Mouse (Mus musculus) intestine, embryonic 15.5 days (tissue): ENCODE results near the gene Asf1a. TPM values are rescaled to one million over a fixed set of nuclear protein-coding genes. Genes with fewer than 3 reads are reported as not detected.
"Not testable (repeated sequence)": the region's sequence is repeated elsewhere in the genome, so short reads cannot be mapped to it uniquely, and the experiment has no call there.

ENCODE experiments used
- ATAC-seq: fragments of 200-750 bp; cut with Nextera tagmentation; 2 replicates; pipeline ENCODE4 v1.8.0; 2017; ENCODE audit warnings: moderate TSS enrichment, moderate library complexity
- H3K27ac ChIP-seq: fragments of 300-500 bp; sonication (generic); 2 replicates; pipeline ENCODE4 v1.5.1; 2015; ENCODE audit warnings: mild to moderate bottlenecking, inconsistent platforms
- H3K27me3 ChIP-seq: fragments of 300-500 bp; sonication (generic); replicated peaks from 2 replicates; pipeline ENCODE4 v1.6.1; 2015; ENCODE audit warnings: inconsistent platforms
- H3K36me3 ChIP-seq: fragments of 300-500 bp; sonication (generic); 2 replicates; pipeline ENCODE4 v1.6.1; 2015; ENCODE audit warnings: inconsistent platforms
- H3K4me1 ChIP-seq: fragments of 300-500 bp; sonication (generic); replicated peaks from 2 replicates; pipeline ENCODE4 v1.6.1; 2015; ENCODE audit warnings: inconsistent platforms
- H3K4me2 ChIP-seq: fragments of 300-500 bp; sonication (generic); replicated peaks from 2 replicates; pipeline ENCODE4 v1.6.1; 2015; ENCODE audit warnings: mild to moderate bottlenecking, inconsistent platforms
- H3K4me3 ChIP-seq: fragments of 300-500 bp; sonication (generic); replicated peaks from 2 replicates; pipeline ENCODE4 v1.5.1; 2015; ENCODE audit warnings: inconsistent platforms
- H3K9ac ChIP-seq: fragments of 300-500 bp; sonication (generic); 2 replicates; pipeline ENCODE4 v1.6.1; 2015; ENCODE audit warnings: inconsistent platforms
- H3K9me3 ChIP-seq: fragments of 300-500 bp; sonication (generic); 2 replicates; pipeline ENCODE4 v1.6.1; 2016; ENCODE audit warnings: inconsistent platforms
- WGBS: fragments of 180-500 bp; shearing (Covaris S2); methylation state at CpG from one replicate; pipeline ENCODE4 v1.1.7; 2015; 5-methylcytosine and 5-hydroxymethylcytosine counted together
- polyA plus RNA-seq: library from polyadenylated mRNA; unstranded; fragments of >200 nt; fragmentation: Nextera tagmentation; extraction: Ambion mirVana; gene quantifications from 2 replicates; pipeline ENCODE4 v1.2.1, GENCODE M21; 2015

The Asf1a gene
- polyA plus RNA-seq, 1 experiment from 2014 or later = 97.2 TPM

DNA sequence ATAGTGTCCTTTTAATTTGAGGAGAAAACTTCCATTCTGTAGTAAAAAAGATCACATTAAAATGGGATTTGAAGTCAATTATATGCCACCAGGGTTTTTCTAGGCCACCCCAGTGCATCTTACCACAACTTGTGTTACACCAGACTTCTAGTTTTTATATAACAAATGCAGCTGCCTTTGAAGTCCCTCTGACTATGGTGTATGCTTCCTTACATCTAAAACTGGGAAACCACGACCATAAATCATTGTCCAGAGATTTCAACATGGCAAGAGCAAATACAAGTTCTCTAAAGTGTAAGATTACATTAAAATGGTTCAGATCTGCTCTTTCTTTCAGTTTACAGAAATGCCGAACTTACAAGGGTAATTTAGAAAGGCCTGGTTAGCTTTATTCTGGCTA lies 11.7 kb downstream of the Asf1a start:
- Histone ChIP-seq H3K36me3 (peaks cover 17% of the 10 kb centered on the region), H3K9ac (no peak overlapping the region), H3K4me1 (no peaks in the 10 kb centered on the region), H3K27ac (no peak overlapping the region), H3K9me3 (no peaks in the 10 kb centered on the region), H3K4me3 (no peak overlapping the region), H3K4me2 (no peak overlapping the region), H3K27me3 (no peaks in the 10 kb centered on the region)
- 49% methylated on average over 2 of the region's 2 CpGs for WGBS
- no peak for ATAC-seq

DNA sequence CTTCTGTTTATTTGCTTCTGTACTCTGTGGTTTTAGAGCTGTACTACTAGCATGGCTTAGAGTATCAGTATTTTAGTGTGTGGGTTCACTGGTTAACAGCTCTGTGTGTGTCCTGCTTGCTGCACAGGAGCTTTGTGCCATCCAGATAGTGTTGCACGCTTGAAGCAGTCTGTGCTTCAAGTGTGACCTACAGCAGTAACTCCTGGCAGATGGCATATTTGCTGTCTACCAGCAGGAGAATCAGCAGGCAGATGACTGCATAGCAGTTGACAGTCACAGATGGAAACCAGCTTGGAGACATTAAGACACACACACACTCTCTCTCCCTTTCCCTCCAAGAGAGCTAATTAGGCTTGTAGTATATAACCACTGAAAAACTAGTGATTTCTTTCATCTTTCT lies 15.6 kb downstream of the Asf1a start:
- Histone ChIP-seq H3K9me3 (no peaks in the 10 kb centered on the region), H3K4me3 (no peak overlapping the region), H3K9ac (no peak overlapping the region), H3K4me2 (no peak overlapping the region), H3K36me3 (peaks cover 18% of the 10 kb centered on the region; the same call in 1 of the 2 replicates), H3K27ac (no peak overlapping the region), H3K27me3 (no peaks in the 10 kb centered on the region), H3K4me1 (no peaks in the 10 kb centered on the region)
- 83% methylated on average over 1 of the region's 1 CpGs for WGBS
- ATAC-seq = no peak

- Histone ChIP-seq H3K27ac (no peak overlapping the region), H3K4me3 (no peak overlapping the region), H3K27me3 (no peaks in the 10 kb centered on the region), H3K9me3 (no peaks in the 10 kb centered on the region), H3K36me3 (peaks cover 13% of the 10 kb centered on the region; the same call in 1 of the 2 replicates), H3K4me1 (no peaks in the 10 kb centered on the region), H3K4me2 (no peak overlapping the region), H3K9ac (no peak overlapping the region)
- 70% methylated on average over 1 of the region's 1 CpGs for WGBS
- no peak for ATAC-seq
Observed at GRCm38 (mm10) chr10:53613955-53614354, 17.4 kb downstream of the Asf1a start.

GRCm38 (mm10) chr10:53615850-53616616 lies 19.5 kb downstream of the Asf1a start:
- Histone ChIP-seq H3K4me3 (no peak overlapping the region), H3K4me2 (no peak overlapping the region), H3K36me3 (peaks cover 13% of the 10 kb centered on the region; the same call in 1 of the 2 replicates), H3K9ac (no peak overlapping the region), H3K4me1 (no peaks in the 10 kb centered on the region), H3K27me3 (no peaks in the 10 kb centered on the region), H3K27ac (no peak overlapping the region), H3K9me3 (no peaks in the 10 kb centered on the region)
- ATAC-seq = no peak
- 79% methylated on average over 8 of the region's 8 CpGs for WGBS

DNA sequence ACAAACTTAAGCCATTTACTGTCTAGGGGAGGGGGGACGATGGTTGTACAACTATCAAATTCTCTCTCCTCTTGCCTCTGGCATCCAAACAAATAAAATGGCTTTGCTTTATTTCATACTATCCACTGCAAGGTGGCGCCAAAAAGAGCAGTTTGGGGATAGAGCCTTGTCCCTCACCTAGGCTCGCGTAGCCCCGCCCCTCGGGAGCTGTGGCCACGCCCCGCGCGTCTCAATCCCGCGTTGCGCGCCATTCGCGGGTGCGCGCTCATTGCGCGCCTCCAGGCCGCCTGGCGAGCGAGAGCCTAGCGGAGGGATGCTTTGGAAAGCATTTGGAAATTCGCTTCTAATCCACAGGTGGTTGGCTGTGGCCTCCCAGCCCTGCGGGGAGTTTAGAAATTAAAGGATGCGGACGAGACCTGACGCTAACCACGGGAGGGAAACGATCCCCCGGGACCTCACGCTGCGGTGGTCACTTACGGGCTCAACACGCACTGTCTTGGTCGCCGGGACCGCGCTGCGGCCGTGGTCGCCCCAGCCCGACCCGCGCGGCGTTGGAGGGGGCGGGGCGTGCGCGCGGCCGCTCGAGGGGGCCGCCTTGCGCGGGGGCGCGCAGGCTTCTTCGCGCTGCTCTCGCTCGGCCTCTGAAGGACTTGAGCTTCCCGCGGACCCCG lies 32.8 kb downstream of the Asf1a start:
- H3K4me3 ChIP-seq = peak overlapping the region; percentile 78
- peak overlapping the region; percentile 54 for H3K4me2 ChIP-seq
- H3K36me3 ChIP-seq = no peaks in the 10 kb centered on the region
- H3K9ac ChIP-seq = peak overlapping the region; percentile 76
- H3K27me3 ChIP-seq = no peaks in the 10 kb centered on the region
- peak overlapping the region; percentile 95 for H3K27ac ChIP-seq
- ATAC-seq = peak; percentile 89
- no peaks in the 10 kb centered on the region for H3K9me3 ChIP-seq
- WGBS = under 1% methylated on average over 67 of the region's 67 CpGs
- H3K4me1 ChIP-seq = no peaks in the 10 kb centered on the region; the same call in 1 of the 2 replicates

DNA sequence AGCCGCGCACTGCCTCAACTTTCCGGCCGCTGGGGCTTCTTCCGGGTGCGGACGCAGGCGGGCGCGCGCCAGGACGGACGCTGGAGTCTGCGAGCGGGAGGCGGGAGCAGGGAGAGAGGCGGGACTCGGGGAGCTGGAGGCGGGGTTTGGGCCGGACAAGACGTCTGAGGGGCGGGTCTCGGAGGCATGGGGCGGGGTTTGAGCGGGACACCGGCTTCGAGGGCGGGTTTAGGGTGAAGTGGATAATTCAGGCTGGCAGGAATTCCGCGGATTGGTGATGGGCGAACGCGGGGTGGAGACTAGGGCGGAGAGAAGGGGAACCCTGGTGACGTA lies 33.3 kb downstream of the Asf1a start:
- Histone ChIP-seq H3K36me3 (no peaks in the 10 kb centered on the region), H3K27me3 (no peaks in the 10 kb centered on the region), H3K4me1 (no peaks in the 10 kb centered on the region; the same call in 1 of the 2 replicates), H3K27ac (peak overlapping the region; percentile 95), H3K4me2 (peak overlapping the region; percentile 54), H3K4me3 (peak overlapping the region; percentile 78), H3K9me3 (no peaks in the 10 kb centered on the region), H3K9ac (peak overlapping the region; percentile 76)
- under 1% methylated on average over 35 of the region's 35 CpGs for WGBS
- ATAC-seq = peak; percentile 96

DNA sequence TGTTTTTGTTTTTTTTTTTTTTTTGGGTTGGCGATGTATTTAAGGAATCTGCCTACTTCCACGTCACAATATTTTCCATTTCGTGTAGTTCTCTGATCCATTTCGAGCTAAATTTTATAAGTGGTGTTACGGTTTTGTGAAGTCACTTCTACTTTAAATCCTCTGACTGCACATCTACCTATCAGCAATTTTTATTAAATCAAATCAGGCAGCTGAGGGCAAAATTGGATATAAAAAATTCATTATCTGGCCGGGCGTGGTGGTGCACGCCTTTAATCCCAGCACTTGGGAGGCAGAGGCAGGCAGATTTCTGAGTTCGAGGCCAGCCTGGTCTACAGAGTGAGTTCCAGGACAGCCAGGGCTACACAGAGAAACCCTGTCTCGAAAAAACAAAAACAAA lies 33.8 kb downstream of the Asf1a start, which contains the start of gene Mcm9:
Gene Mcm9 (minus strand): TSS at position 101 of the 400 bp plus-strand sequence.
- 54% methylated on average over 10 of the region's 10 CpGs for WGBS
- ATAC-seq, H3K9me3 ChIP-seq, H3K4me1 ChIP-seq, H3K36me3 ChIP-seq, H3K27me3 ChIP-seq: not testable (repeated sequence)
- Histone ChIP-seq H3K4me2 (peak within 1 kb of the TSS; percentile 54), H3K4me3 (peak within 1 kb of the TSS; percentile 78), H3K27ac (peak within 1 kb of the TSS; percentile 95), H3K9ac (peak within 1 kb of the TSS; percentile 76)

- no peak overlapping the region for H3K4me2 ChIP-seq
- WGBS = 85% methylated on average over 10 of the region's 10 CpGs
- no peaks in the 10 kb centered on the region for H3K27me3 ChIP-seq
- no peak overlapping the region for H3K9ac ChIP-seq
- no peaks in the 10 kb centered on the region for H3K9me3 ChIP-seq
- H3K4me1 ChIP-seq = no peaks in the 10 kb centered on the region
- H3K36me3 ChIP-seq = no peaks in the 10 kb centered on the region
- H3K4me3 ChIP-seq = no peak overlapping the region
- ATAC-seq = no peak
- no peak overlapping the region for H3K27ac ChIP-seq
Observed at GRCm38 (mm10) chr10:53634160-53634559, 37.6 kb downstream of the Asf1a start.

GRCm38 (mm10) chr10:53635246-53635971 lies 38.9 kb downstream of the Asf1a start:
- Histone ChIP-seq H3K27me3 (no peaks in the 10 kb centered on the region), H3K4me2 (no peak overlapping the region), H3K9me3 (no peaks in the 10 kb centered on the region), H3K27ac (no peak overlapping the region), H3K4me1 (no peaks in the 10 kb centered on the region), H3K4me3 (no peak overlapping the region), H3K36me3 (no peaks in the 10 kb centered on the region), H3K9ac (no peak overlapping the region)
- ATAC-seq = no peak
- 75% methylated on average over 13 of the region's 13 CpGs for WGBS

DNA sequence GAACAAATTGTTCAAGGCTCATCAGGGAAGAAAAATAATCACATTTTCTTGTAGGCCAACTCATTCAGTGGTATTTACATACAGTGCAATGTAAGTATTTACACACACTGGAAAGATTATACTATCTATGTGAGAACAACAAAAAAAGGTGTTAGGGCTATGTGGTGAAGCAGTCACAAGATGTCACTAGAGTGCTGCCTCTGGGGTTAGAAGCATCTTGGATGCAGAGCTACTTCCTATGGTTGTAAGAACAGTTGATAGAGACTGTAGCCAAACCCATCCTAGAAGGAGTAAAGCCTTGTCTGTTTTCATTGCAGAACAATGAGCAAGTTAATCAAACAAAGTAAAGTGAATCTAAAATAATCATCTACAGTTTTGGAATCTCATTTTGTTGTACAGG lies 45.0 kb downstream of the Asf1a start:
- no peak overlapping the region for H3K4me3 ChIP-seq
- no peak for ATAC-seq
- H3K27ac ChIP-seq = no peak overlapping the region
- H3K36me3 ChIP-seq = no peaks in the 10 kb centered on the region
- H3K27me3 ChIP-seq = no peaks in the 10 kb centered on the region
- no peaks in the 10 kb centered on the region for H3K4me1 ChIP-seq
- H3K9ac ChIP-seq = no peak overlapping the region
- no peak overlapping the region for H3K4me2 ChIP-seq
- H3K9me3 ChIP-seq = no peaks in the 10 kb centered on the region

GRCm38 (mm10) chr10:53650683-53651082 lies 54.1 kb downstream of the Asf1a start:
- Histone ChIP-seq H3K4me2 (no peak overlapping the region), H3K9ac (no peak overlapping the region), H3K9me3 (no peaks in the 10 kb centered on the region), H3K4me1 (0 out of 2 replicates have a peak, but pooled peaks cover 2% of the 10 kb centered on the region), H3K27me3 (no peaks in the 10 kb centered on the region), H3K36me3 (no peaks in the 10 kb centered on the region), H3K27ac (no peak overlapping the region), H3K4me3 (no peak overlapping the region)
- no peak for ATAC-seq
- 82% methylated on average over 2 of the region's 2 CpGs for WGBS

- H3K9me3 ChIP-seq, H3K4me3 ChIP-seq, H3K4me1 ChIP-seq, H3K36me3 ChIP-seq, ATAC-seq, H3K27ac ChIP-seq, H3K4me2 ChIP-seq, H3K27me3 ChIP-seq, H3K9ac ChIP-seq: not testable (repeated sequence)
- WGBS = 75% methylated on average over 5 of the region's 5 CpGs
Observed at GRCm38 (mm10) chr10:53654239-53654638, 57.7 kb downstream of the Asf1a start.
